Mouse (Mus musculus) kidney, postnatal 4 days (tissue): ENCODE results near the gene Zrsr1.

Experiments
- DNase-seq, 2 experiments: peaks; one replicate each; pipeline ENCODE4 v3.0.0; 2021; ENCODE audit warnings: mixed read lengths in 2 of 2

Zrsr1 gene

DNA sequence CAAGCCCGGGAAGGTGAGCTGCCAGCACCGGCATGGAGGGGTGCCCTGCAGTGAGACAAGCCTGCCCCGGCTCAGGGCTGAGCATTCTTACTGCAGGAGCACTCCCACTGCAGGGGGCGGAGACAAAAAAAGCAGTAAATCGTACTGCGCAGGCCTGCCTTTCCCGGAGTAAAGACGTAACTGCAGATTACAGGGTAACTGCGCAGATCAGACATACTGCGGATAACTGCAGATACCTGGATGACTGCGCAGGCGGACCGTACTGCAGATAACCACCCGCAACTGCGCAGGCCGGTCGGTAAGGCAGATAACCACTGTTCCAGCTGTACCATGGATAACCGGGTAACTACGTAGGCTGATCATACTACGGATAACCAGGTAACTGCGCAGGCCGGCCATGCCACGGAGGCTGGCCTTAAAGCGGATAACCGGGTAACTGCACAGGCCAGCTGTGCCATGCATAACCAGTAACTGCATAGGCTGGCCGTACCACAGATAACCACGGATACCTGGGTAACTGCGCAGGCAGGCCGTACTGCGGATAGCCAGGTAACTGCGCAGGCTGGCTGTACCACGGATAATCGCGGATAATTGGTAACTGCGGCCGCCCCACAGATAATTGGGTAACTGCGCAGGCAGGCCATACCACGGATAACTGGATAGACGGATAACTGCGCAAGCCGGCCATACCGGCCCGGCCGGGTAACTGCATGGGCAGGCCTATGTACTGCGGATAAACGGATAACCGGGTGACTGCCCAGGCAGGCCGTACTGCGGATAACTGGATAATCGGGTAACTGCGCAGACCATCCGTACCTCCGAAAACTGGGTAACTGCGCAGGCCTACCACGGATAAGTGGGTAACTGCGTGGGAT, at the start of gene Zrsr1:
Gene Zrsr1, plus strand, starts transcription at position 171 of the 875 bp plus-strand sequence.
- DNase-seq: peak; percentile 61 to 76

DNA sequence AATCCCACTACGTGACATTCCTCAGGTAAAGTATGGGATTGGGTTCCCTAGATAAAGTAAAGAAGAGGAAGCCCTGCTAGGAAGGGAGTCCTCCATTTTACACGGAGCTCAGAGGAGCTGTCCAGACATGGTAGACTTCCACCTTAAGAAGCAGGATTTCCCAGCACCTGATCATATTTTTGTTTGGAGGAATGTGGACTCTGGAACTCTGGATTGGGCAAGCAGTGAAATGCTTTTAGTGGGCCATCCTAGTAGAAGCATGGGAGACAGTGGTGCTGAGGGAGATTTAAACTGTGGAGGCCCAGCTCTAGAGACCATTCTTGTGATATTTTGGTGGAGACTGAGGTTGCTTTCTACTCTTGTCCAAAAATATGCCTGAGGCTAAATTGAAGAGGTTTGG, 49.3 kb upstream of the Zrsr1 start:
- DNase-seq: no peak

DNA sequence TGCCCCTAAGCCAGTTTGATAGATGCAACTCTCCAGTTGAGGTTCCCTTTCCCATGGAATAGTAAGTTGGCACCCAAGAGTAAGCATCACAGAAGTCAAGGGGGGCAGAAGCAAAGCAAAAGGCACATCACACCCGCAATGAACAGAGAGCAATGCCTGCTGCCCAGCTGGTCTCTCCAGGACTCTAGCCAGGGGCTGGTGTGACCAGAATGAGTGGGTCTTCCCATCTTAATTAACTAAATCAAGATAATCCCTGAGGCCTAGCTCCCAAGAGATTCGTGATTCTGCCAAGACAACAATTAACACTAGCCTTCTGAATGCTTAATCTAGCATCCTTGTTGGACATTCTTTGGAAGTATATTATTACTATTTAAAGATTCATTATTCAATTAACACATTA, 48.2 kb upstream of the Zrsr1 start:
- no peak for DNase-seq

DNA sequence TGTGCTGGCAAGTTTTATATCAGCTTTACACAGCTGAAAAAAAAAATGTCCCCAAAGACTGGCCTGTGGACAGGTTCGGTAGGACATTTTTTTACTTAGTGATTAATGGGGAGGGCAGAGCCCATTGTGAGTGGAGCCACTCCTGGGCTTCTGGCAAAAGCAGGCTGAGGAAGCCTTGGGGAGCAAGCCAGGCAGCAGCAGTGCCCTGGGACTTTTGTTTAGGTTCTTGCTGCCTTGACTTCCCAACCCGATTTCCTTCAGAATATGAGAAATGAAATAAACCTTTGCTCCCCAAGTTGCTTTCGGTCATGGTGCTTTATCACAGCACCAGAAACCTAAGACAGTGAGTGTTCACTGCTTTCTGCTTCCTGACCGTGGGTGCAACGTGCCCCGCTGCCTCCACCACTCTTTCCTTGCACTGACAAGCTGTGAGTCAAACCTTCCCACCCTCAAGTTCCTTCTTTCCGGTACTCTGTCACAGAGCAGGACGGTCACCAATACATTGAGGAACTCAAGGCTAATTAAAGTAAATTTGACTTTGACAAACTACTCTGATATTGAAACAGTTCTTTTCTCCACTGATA, 43.1 kb upstream of the Zrsr1 start:
- peak in 1 of 2 experiments; percentile 20 for DNase-seq

DNA sequence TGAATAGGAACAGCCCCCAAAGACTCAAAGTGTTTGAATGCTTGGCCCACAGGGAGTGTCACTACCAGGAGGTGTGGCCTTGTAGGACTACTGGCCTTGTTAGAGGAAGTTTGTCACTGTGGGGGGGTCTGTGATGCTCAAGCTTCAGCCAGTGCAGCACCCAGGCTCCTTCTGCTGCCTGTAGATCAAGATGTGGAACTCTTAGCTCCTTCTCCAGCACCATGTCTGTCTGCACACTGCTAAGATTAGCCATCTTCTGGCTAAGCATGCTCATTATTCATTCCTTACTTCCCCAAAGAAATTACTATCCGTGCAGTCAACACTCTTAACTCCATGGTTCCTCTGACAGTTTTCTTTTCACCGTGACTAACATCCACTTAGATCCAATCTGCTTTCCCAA, 41.7 kb upstream of the Zrsr1 start:
- no peak for DNase-seq

DNA sequence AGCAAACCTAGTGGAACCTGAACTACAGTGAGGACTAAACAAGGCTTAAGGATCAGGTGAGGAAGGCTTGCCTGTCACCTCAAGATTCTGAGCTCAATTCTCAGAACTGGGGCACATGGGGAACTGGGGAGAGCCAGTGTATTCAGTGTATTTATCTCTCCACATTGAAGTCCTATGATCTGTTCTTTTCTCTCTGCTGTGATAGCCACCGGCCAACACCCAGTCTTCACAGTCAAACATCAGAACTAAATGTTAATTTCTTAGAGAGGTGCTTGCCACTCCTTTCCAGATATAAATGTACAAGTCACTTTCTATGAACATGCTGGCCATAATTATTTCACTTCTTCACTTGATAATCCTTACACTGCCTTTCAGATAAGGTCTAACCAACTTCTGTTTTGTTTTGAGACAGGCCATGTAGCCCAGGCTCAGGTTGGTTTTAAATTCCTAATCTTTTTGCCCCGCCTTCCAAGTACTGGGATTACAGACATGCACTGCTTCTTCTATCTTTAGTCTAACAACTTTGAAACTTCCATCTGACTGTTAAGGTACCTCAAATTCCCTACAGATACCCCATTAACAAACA, 40.4 kb upstream of the Zrsr1 start:
- no peak for DNase-seq

DNA sequence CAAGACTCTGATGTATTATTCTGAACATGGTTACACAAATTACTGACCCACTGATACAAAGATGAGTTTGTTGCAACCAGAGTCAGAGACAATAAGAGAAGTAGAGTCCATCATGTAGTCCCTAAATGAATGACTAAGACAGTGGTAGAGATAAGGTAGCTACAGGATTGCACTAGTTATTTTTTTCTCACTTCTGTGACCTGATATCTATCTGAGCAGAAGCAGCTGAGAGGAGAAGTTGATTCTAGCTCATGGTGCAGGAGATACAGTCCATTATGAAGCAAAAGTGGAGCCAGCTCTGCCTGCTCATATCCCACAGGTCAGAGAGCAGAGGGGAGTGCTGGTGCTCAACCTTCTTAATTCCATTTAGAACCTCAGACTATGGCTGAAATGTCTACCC, 39.6 kb upstream of the Zrsr1 start:
- DNase-seq: no peak

DNA sequence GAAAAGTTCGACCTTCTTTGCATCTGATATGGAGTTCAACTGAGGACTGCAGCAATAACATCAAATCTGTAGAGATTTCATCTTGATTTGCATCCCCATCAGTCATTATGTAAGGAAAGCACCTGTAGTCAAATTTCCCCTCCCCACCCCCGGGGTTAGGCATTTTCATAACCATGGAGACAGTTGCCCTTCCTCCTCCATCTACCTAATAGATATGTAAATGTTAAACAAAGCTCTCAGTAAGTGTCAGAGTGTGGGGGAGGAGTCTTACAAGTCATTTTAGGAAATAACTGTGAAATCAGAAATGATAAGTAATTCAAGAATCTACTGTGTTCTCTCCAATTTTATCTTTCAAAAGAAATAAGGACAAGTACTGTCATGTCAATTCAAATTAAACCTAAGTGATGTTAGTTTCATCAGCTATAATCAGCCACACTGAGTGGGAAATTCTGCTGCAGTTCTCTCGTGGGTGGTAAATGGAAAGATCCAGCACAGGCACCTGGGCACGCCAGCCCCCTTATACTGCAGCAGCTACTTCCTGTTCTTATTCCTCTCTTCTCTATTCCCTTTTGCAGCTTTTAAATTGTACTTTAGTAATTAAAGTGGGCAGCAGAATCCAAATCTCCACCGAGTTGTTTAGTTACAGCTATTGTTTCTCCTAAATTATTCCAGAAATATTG, 35.2 kb upstream of the Zrsr1 start:
- DNase-seq: no peak

DNA sequence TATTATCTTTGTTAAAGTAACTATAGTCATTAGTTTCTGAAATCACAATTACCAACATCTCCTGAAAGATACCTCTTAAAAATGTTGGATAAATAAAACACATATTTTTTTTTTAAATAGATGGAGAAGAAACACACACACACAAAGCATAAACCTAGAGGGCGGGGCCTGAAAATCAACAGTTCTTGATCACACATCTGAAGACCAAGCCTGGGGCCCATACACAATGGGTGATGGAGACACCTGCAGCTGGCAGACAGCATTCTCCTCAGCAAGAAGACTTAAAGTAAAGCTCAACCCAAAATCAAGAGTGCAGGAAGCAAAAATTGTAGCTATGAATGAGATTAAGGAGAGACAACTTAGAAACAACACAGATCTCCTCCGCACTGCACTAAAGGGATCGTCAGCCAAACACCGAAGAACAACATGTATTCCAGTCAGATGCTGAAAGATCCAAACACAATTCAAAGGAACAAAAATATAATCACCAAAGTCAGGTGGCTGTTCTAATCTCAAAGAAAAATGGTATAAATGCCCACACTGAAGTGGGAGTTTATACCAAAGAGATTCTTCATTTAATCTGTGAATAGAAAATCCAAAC, 34.0 kb upstream of the Zrsr1 start:
- no peak for DNase-seq

DNA sequence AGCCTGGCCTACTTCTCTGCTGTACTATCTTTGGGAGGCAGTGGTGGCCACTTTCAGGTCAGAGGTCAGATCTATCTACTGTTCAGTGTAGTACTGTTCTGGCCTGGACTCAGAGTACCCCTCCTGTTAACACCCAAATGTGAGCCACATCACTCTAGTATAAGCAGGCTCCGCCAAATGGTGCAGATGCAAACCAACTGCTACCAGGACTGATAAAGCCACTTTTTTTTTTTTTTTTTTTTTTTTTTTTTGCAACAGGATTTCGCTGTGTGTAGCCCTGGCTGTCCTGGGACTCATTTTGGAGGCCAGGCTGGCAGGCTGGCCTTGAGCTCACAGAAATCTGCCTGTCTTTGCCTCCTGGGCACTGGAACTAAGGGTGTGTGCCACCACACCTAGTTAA, 32.8 kb upstream of the Zrsr1 start:
- no peak for DNase-seq

DNA sequence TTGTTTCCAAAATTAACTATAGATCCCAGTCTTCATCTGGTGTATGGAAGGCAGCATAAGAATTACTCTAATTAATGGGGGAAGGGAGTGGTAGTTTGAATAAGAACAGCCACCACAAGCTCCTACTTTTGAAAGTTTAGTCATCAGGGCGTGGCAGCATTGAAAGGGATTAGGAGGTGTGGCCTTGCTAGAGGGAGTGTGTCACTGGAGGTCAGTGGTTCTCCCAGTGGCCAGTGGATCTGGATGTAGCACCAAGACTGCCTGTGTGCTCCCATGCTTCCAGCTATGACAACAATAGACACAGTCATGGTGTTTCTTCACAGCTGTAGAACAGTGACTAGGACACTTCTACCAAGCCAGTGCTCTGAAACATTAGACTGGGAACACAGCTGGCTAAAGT, 22.7 kb upstream of the Zrsr1 start:
- no peak for DNase-seq

DNA sequence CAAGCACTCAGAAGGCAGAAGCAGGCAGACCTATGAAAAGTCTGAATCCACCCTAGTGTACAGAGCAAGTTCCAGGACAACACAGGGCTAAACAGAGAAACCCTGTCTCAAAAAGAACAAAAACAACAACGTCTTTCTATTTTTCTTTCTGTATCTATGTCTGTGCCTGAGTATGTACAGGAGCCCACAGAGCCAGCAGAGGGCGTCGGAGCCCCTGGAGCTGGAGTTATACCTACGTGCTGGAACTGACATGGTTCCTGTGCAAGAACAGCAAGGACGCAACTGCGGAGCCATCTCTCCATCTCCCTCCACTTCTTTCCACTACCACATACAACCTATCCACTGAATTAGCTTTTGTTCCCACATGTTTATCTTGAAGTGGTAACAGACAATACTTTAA, 21.7 kb upstream of the Zrsr1 start:
- DNase-seq: no peak

DNA sequence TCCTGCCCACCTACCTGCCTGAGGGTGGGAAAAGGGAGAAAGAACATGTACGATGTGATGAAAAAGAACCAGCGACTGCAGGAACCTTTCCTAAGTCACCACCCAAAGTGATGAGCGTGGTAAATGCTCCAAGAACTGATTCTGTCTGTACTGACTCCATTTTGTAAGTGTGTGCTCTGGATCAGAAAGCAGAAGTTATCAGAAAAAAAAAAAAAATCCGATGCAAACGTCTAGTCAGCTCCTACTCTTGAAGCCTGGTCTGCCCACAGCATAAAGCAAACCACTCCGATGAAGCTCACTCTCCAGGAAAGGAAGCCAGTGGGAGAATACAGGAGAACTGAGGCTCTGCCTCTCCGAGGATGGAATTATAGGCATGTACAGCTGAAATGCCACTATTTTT, 19.1 kb upstream of the Zrsr1 start:
- no peak for DNase-seq

DNA sequence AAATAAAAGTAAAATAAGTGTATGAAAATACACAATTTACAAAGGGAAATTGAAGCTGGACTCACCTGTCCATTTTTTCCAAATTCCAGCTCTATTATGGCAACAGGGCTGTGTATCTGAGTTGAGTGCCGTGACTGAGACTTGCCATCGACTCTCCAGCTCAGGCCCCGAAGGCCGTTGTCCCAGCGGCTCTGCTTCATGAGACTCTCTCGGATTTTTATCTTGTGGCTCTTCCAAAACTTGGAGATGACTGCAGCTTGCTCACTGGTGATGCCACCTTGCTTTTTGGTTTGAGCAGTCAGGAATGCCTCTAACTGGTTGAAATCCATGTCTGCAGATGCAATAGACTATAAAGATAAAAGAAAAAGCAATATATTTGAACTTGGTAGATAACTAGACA, 15.5 kb upstream of the Zrsr1 start:
- DNase-seq: no peak

DNA sequence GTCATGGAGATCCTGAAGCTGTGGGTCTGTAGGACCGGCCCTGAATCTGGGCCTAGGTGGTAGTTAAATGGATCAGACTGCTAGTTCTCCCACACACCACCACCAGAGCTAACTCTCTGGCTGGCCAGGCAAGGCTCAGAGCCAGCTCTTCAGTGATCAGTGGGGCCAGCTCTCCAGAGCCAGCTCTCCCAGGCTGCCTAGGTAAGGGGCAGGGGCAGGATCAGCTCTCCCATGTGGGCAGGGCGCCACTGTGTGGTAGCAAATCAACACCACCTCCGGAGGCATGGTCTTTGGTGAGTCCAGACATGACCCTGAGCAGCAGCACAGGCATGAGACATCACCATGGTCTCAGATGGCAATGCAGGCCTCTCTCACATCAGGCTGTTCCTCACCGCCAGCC, 15.0 kb upstream of the Zrsr1 start:
- DNase-seq: peak; percentile 72 to 81

DNA sequence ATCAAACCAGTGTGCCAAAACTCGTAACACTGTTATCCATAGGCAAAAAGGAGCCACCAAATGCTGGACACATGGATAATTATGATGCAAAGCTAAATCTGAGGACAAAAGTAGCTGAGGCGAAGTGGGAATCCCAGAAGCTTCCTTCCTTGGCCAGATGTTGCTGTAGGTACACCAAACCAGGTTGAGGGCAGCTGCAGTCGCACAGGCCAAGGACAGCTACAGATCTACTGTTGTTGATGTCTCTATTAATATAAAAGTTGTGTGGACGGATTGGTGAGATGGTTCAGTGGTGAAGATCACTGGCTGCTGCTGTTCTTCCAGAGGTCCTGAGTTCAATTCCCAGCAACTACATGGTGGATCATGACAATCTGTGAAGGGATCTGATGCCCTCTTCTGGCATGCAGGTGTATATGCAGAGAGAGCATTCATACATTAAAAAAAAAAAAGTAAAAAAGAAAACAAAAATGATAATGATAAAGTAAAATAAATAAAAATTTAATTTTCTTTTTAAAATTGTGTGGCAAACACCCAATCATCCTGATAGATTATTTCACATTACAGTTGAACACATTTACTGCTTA, 13.9 kb upstream of the Zrsr1 start:
- DNase-seq: no peak

DNA sequence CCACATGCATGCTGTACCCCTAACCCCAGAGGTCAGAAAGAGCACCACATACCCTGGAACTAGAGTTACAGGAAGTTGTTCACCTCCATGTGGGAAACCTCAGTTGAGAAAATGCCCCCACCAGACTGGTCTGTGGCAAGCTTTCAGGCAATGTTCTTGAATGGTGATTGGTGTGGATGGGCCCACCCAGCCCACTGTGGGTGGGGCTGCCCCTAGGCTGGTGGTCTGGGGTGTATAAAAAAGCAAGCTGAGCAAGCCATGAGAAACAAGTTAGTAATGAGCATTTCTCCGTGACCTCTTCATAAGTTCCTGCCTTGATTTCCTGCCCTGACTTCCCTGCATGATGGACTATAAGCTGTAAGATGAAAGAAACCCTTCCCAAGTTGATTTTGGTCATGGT, 9.7 kb upstream of the Zrsr1 start:
- DNase-seq: no peak

DNA sequence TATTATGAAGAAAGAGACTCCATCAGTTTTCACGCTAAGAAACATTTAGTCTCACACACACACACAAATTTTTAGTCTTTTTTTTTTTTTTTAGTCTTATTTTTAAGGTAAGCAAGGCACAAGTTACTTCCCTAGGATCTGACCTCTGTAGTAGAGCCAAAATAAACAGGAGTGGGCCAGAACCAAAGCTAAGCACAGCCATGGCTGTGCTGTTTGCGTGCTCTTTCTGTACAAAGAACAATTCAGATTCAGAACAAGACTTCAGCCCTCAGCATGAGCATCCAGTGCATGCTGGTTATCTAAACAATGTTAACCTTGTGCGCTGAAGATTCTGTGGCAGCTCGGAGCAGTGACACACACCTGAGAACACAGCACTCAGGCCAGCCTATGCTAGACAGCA, 7.4 kb upstream of the Zrsr1 start:
- no peak for DNase-seq

DNA sequence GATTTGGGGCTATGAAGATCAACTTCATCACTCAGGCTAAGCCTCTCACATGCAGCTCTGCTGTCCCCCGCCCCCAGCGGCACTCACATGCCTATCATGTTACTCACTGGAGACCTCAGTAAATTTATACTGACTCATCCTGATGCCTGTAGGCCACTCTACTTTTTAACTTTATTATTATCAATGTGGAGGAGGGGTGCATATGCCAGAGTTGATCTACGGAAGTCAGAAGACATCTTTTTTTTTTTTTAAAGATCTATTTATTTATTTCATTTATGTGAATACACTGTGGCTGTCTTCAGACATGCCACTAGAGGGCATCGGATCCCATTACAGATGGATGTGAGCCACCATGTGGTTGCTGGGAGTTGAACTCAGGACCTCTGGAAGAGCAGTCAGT, 6.3 kb upstream of the Zrsr1 start:
- peak in 1 of 2 experiments; percentile 39 for DNase-seq

DNA sequence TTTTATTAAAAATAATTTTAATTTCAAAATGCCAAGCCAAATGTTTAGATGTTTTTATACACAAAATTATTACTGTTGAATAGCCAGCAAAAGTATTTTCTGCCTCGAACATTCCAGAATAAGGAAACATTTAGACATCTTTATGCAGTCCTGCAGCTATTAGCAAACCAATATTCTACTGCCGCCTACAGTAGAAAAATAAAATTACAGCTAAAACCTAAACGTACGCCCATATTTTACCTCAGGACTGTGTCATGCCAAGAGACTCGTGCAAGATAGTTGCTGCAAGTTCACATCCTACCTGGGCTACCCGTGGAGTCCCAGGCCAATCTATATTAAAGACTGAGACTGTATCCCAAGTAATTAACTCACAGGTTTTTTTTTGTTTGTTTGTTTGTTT, 2.3 kb upstream of the Zrsr1 start:
- no peak for DNase-seq

DNA sequence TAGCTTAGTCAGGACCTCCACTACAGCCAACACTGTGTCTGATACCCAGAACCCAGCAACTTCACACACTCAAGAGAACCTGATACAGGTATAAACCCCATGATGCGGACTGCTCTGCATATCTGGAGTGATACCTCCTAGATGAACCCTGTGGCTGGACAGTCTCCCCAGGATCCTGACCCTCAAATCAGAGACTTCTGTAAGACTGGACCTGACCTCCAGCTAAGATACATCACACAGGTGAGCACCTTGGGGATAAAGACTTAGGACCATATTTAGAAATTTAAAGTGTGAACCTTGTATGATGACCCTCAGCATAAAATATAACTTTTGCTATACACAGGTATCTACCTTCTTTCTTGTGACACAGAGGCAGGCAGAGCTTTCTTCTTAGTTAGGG, 1.3 kb upstream of the Zrsr1 start:
- no peak for DNase-seq

DNA sequence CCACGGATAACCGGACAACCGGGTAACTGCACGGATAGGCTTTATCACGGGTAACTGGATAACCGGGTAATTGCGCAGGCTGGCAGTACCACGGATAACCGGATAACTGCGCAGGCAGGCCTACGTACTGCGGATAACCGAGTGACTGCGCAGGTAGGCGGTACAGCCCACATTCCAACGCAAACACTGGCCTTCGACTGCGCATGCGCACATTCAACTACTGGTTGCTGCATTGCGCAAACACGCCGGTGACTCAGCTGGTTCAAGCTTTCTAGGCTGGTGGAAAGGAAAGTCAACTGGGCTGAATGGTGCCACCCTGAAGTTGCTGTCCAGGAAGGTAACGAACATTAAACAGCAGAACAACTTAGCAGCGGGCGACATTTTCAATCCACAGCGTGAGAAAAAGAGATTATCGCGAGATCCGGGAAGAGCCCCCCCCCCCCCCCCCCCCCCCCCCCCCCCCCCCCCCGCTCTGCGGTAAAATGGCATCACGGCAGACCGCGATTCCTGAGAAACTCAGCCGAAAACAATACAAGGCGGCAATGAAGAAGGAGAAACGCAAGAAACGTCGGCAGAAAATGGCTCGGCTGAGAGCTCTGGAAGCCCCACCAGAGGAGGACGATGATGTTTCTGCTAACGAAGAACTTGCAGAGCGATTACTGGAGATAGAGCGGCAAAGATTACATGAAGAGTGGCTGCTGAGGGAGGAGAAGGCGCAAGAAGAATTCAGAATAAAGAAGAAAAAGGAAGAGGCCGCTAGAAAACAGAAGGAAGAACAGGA, 1.1 kb downstream of the Zrsr1 start:
- peak; percentile 82 to 88 for DNase-seq
